Mouse (Mus musculus): ENCODE results near the gene Poldip2.

DNA sequence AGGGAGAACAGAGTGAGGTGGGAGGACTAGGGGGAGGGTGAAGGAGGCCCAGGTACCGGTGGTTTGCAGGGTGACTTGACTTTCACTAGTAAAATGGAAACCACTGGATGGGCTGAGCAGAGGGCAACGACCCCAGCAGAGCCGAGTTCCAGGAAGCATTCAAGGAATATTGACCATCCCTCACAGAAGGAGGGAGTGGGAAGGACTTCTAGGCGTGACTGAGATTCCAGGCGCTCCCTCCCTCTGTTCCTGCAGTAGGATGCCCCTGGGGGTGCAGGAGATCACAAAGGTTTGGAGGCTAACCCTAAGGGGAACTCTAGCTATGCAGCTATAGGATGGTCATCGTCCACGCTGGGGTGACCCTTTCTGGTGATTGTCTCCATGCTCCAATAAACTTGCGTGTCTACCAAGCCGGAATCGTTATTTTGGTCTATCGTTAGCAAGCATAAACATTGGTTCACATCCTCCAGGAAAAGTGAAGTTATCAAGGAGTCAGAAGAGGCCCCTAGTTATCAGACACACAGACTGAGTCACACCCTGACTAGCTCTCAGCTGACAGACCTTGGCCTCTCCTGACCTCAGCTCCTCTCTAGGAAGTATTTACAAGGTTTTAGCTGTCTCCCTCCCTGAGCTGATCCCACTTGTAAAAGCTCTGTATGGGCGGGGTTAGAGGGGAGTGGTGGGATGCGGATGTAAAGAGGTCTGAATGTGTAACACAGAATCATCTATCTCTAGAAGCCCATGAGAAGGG is 48.5 kb upstream of the Poldip2 start:
- no peak for TF ChIP-seq GATA1 (IDR thresholded peaks at IDR 0.05; ENCODE audit: low read length)
- no peak for TF ChIP-seq TAL1 (IDR thresholded peaks at IDR 0.05; ENCODE audit: low read length)

Data from erythroblast, embryonic 14.5 days (primary cell).